Mouse (Mus musculus): ENCODE measurements at regions not wholly inside any gene's neighbourhood (a gene's known extent, or its start where the extent isn't known, plus 50 kb on each side); places are given as distances from the start of the nearest gene placed in this dataset.
A peak's percentile ranks its signal among the peaks of the same experiment; 100 is the strongest.

- DNase-seq (ENCODE audit: low spot score in 2 of 2): no peak
- intact Hi-C loops (cut with DNase I): loop anchor here (1.0 to 10.0 kb wide), 4 partner anchors 75 to 387 kb away; no protein-coding TSS in a partner anchor
Measured at GRCm38 (mm10) chr4:81177443-81178041, 265.1 kb downstream of the Mpdz start.

- DNase-seq (ENCODE audit: low spot score in 2 of 2): no peak
- intact Hi-C loops (cut with DNase I): loop anchor here (1.0 to 10.0 kb wide), 4 partner anchors 74 to 387 kb away; no protein-coding TSS in a partner anchor
Measured at GRCm38 (mm10) chr4:81178047-81178781, 264.4 kb downstream of the Mpdz start.

DNA sequence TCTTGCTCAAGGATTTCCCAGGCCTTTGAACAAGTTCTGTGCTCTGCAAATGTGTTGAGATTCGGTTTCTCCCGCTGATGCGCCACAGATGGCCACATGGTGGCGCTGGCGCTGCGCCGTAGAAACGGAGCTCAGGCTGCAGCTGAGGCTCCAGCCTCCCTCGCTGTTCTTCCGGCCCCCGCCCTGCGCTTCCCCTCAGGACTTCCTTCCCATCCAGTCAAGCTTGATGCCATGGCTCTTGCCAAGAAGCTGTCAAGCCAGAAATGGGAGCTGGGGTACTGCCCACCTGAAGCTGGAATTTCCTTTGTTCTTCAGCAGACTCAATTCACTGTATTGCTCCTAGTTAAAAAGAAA, 263.9 kb downstream of the Mpdz start:
- peak; percentile 89 to 93 for DNase-seq (ENCODE audit: low spot score in 2 of 2)
- intact Hi-C loops (cut with DNase I): loop anchor here (1.0 to 10.0 kb wide), 4 partner anchors 74 to 386 kb away; no protein-coding TSS in a partner anchor

- intact Hi-C loops (cut with DNase I): no loop called here
Measured at GRCm38 (mm10) chr4:81216123-81216522, 226.5 kb downstream of the Mpdz start.

GRCm38 (mm10) chr4:81217979-81218378, 224.6 kb downstream of the Mpdz start:
- intact Hi-C loops (cut with DNase I): no loop called here

More at GRCm38 (mm10) chr4:81216123-81216522, 226.5 kb downstream of the Mpdz start:
- no peak for DNase-seq (ENCODE audit: low spot score in 2 of 2)

GRCm38 (mm10) chr4:81222034-81222433, 220.6 kb downstream of the Mpdz start:
- peak in 1 of 2 experiments; percentile 7 for DNase-seq (ENCODE audit: low spot score in 2 of 2)
- intact Hi-C loops (cut with DNase I): no loop called here

More at GRCm38 (mm10) chr4:81217979-81218378, 224.6 kb downstream of the Mpdz start:
- no peak for DNase-seq (ENCODE audit: low spot score in 2 of 2)

DNA sequence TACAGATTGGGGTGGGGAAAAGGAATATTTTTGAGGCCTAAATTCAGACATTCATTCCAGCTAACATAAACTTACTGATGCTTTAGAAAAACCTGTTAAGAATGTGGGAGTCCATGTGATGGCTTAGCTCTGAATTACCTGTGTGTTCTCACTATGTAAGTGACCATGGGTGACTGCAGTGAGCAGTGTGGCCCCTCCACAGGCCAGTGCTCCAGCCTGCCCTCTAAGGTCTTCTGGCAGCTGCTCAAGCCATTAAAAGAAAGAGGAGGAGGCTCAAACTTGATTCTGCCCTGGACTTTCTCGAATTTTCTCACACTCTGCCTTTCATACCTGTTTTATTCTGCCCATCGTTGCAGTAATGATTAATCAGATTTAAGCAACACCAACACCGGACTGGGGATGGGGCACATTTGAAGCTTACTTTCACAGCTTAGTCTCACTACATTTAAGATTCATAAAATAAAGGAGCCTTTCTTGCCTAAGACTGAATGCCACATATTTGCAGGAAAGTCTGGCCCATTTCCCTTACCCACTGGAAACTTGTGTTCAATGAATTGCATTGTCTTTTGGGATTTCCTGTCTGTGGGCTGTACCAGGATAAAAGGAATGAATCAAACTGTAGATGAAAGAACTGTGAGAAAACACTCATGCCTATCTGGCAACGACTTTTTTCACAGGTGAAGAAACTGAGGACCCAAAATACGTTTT, 220.0 kb downstream of the Mpdz start:
- DNase-seq (ENCODE audit: low spot score in 2 of 2): no peak
- intact Hi-C loops (cut with DNase I): no loop called here
